Comparison of ENCODE assay signal across 16 mouse cellular contexts in the genomic region with DNA sequence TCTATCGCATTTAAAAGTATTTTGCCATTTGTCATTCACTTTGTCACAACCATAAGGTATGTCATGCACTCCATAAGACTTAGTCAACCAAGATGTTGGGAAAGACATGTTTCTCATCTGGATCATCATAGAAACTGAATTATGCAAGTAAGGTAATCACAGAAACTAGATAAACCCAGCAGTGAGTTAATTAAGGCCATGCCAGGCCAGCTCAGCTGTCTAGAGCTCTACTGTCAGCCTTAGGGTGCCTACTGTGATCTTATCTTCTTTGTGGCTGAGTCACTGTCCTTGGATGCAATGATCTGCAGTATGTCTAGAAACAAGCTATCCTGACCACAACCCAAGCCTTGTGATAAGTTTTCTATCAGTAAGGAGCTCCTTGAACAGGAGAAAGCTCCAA.
DNase-seq lines count a peak whose midpoint lies in the region.
"Had no signal": no experiment of that assay in that cellular context is flagged by ENCODE, and none has a peak within 500 bp of the region (broad histone marks: within the 10 kb centered on the region; RNA-seq: fewer than 3 reads in every experiment).

No protein-coding gene starts in this region.

- DNase-seq in 416B (ENCODE audit: low read depth) (peak; percentile 20), MN1 (ENCODE audit: low spot score) (peak; percentile 68)
- peak; percentile 63 for DNase-seq in adrenal gland, adult 8-10 months
- peak; percentile 47 to 54 for DNase-seq in adrenal gland, postnatal 36 days
- DNase-seq in kidney, postnatal 36 days: no peak
- DNase-seq in spleen, postnatal 4 days (ENCODE audit: low spot score in 2 of 2): no peak
- DNase-seq in right cerebral cortex, postnatal 25 days: no peak
- DNase-seq: B cell, adult 2 months; cerebellum, adult 2 months; cerebellum, postnatal 14 days; embryo, embryonic 11 days; forebrain, postnatal 0 days; gastrocnemius, postnatal 14 days; heart, adult 11 months; heart, postnatal 36 days; kidney, adult 2 months had no signal

Comparison
In these comparisons a context has a peak if more than half of its experiments do, and no peak if none do; other contexts are left out.
1. DNase-seq: peak in 416B (single experiment), MN1 (single experiment), adrenal gland, adult 8-10 months (single experiment) and adrenal gland, postnatal 36 days (2 of 2); none in kidney, postnatal 36 days (0 of 2), spleen, postnatal 4 days (0 of 2) and right cerebral cortex, postnatal 25 days (single experiment).